Mouse (Mus musculus) mouse embryonic stem cell (cell line): Measurements from ENCODE around the gene Gm35549.
"Not testable (repeated sequence)": the region's sequence is repeated elsewhere in the genome, so short reads cannot be mapped to it uniquely, and the experiment has no call there.

ENCODE experiments used
- in situ Hi-C, 2 experiments: fragments of 300-500 bp; cut with MboI; formaldehyde crosslinking; loops; 1 replicate in 1 of 2; 3 replicates in 1 of 2; pipeline ENCODE4 v1.14.3; 2019 to 2020; ENCODE audit warnings: low sequenced_read_pairs in 2 of 2, low pct_unique_long_range_greater_than_20kb in 1 of 2, mixed read lengths in 1 of 2; ENCODE audit not compliant: unreplicated experiment in 1 of 2

The Gm35549 gene

DNA sequence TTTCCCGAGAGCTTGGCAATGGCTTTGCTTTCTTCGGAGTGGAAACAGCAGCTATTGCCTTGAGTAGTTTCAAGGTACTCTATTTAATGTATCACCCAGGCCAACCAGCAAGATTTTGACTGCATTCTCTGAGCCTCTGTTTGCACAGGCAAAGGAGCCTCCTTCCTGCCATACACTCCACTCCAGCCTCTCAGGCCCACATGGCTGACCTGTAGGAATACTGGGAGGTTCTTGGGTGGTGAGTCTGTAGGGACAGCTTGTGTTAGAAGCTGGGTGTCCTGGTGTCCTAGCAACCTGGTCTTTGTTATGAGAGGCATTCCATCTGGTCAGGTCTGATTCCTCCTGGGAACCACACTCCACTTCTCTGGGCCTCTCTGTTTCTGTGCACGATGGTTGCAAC is at the start of gene Gm35549:
TSS of gene Gm35549 (minus strand) at position 276 of the 400 bp plus-strand sequence.
- in situ Hi-C loops, result no loop called here

DNA sequence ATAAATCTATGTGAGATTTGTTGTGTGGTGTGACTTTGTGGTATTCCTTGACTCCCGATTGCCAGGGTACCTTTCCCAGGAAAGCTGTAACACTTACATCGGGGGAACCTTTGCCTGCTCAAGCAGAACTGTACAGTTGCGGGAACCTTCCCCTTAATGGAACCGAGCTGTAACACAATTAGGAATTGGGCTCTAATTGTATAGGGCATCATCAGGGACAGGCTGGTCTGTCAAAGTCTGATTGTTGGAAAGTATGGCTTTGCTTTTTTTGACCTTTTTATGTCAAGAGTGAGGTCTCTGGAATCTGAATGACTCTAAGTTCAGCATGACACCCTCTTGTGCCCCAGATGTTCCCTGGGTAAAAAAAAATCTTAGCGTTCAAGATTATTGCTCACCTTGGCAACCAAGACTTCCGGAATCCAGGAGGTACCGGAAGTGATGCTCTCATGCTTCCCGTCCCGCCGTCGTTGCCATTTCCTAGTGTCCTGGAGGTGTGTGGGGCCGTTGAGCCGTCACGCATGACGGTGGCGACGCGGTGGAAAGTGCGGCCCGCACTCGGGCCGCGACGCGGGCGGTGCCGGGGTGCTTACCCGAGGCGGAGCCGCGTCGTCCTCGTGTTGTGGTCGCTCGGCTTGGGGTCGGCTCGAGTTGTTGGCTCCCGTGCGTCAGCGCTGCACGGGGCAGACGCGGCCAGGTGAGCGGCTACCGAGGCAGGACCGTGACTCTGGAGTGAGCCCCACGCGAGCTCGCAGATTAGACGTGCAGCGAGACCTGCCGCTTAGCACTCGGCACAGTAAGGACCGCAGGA is 42.7 kb upstream of the Gm35549 start:
- in situ Hi-C loops, result no loop called here

DNA sequence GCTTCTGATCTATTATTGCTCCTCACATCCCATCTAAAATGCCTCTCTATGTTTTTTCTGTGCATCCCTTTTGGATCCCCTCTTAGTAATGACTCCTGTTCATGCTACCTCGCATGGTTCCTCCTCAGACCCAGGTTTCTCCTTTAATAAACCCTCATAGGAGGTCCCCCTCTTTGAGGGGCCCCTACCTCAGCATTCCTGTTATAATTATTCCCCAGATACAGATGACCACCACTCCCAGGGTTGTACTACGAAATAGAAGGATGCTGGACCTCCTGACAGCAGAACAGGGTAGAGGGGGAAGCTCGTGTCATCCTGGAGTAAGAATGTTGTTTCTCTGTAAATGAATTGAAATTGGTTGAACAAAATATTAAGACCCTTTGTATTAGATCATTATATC is 41.5 kb upstream of the Gm35549 start, which contains the start of gene Zkscan7:
TSS of gene Zkscan7 (plus strand) at position 301 of the 400 bp plus-strand sequence.
- in situ Hi-C loops, result no loop called here

DNA sequence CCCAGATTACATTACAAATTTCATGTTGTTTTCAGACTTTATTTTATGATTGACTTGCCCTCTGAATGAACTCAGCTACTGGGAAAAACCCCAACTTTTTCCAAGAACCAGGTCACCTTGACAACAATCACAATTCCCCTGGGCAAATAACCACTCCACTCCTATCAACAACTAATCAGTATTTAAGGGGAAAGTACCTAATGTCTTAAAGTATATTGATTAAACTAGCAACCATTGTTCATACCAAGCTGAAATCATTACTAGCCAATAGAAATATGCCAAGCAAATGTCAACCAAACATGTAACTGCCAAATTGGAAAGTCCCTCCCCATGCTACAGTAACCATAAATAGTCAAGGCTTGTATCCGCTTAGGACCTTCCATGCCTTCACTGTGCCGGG is 31.3 kb upstream of the Gm35549 start:
- in situ Hi-C loops, result no loop called here

DNA sequence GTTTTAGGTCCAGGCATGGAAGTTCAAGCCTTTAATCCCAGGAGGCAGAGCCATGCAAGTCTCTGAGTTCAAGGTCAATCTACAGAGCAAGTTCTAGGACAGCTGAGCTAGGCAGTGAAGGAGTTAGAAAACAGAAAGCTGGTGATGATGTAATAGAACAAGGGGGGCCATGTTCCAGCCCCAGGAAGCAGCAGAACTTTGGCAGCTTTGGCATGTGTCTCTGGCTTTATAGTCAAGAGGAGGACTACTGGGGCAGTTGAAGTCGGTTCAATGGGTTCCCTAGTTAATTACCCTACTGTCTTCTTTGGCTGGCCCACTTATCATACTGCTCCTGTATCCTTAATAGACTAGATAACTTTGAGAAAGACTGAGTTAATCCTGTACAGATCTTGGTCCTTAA is 30.8 kb upstream of the Gm35549 start:
- in situ Hi-C loops, result no loop called here

DNA sequence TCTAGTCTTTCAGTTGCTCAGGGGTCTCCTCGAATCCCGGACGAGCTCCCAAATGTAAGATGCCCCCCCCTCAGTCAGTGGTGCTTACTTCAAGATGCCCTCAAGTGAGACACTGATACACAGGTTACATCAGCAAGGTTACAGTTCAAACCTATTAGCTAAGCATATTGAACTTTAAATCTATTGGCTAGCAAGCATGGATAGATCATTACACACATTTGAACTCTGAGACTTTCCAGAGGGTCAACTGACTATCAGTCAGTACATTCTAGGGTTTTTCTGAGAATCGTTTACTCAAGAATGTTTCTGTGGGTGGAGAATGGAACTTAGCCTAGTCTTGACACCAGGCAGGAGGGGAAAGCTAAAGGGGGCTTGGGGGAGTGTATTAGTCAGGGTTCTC is 28.8 kb upstream of the Gm35549 start:
- in situ Hi-C loops, result no loop called here

DNA sequence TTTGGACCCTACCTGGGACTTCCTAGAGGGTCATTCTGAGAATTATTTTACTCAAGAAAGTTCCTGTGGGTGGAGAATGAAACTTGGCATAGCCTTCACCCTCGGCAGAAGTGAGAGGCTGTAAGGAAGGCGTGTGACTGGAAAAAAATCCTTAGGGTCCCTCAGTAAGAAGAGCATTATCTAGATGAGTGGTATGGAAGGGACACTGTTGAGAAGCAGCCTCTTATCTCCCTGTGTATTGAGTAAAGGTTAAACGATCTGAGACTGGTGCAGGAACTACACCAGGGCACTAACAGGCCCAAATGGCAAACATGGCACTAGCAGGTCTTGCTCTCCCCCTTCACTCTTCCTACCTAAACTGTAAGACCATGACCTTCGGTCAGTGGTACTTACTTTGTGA is 22.4 kb upstream of the Gm35549 start:
- in situ Hi-C loops, result no loop called here

DNA sequence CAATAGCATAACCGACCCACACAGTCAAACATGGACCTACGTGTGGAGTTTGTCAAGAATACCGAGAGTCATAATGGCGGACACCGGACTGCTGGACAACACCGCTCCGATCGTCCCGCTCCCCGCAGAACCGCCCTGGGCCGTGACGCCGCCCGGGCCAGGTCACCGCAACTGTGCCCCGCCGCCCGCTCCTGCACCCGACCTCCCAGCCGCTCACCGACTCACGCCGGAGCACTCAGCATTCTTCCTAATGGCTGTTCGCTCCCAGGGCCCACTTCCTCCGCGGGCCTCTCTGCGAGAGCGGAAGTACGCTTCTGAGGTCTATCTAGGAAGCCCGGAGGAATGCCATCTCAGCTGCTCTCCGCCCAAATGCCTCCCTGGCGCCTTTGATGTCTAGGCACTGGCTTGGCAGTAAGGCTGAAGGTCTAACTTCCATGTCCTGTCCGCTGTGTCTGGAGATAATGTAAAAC is 21.9 kb upstream of the Gm35549 start, which contains the start of gene Zfp445:
TSS of gene Zfp445 (minus strand) at position 310 of the 470 bp plus-strand sequence.
- in situ Hi-C loops, result no loop called here

DNA sequence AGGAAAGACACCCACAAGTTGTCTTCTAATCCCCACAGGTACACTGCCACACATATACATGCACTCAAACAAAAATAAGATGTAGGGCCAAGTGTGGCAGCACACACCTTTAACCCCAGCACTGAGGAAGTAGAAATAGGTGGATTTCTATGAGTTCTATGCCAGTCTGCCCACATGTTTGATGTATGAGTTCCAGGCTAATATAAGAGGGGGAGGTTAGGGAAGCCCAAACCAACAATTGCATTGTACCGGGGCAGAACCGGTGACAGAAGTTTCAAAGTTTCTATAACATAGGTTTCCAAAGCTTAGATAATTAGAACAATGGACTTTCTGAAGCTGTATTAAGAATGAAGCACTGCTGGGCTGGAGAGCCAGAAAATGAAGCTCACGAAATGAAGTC is 21.0 kb upstream of the Gm35549 start:
- in situ Hi-C loops, result no loop called here

DNA sequence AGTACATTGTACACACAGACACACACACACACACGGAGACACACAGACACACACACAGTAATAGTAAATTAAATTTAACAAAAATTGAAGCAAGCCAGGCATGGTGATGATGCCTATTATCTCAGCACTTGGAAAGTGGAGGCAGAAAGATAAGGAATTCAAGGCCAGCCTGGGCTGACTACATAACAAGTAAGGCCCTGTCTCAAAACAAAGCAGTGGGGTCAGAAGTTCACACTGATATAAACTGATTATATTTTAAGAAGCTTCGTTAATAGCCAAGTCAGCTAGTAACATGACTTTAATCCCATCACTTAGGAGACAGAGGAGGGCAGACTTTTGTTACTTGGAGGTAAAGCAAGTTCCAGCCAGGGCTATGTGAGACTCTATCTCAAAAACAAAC is 19.9 kb upstream of the Gm35549 start:
- in situ Hi-C loops, result no loop called here

DNA sequence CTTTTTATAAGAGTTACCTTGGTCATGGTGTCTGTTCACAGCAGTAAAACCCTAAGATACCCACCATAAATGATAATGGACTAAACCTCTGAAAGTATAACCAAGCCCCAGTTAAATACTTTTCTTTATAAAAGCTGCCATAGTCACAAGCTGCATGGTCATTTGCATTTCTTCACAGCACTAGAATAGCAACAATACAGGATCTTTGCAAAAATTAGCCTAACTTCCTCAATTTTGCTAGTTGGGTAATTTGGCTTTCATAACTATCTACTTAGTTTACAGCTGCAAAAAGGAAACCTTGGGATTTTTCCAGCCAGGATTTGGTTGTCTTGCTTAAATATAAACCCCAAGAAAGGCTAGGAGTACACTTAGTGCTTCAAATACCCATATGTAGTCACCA is 16.9 kb upstream of the Gm35549 start:
- in situ Hi-C loops, result no loop called here

DNA sequence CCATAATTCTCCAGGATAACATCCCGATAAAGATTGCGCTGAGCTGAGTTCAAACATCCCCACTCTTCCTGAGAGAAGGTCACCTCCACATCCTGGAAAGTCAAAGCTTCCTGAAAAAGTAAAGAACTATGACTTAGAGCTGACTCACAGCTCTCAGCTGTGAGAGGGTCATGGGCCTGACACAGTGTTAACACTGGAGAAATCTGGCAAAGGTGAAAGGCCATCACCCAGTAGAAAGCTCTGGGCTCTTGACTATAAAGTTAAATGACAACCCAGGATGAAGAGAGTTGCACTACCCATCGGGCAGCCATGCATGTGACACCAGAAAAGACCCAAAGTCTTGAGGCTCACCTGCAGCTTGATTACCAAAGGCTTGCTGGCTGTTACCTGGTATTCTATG is 12.9 kb upstream of the Gm35549 start:
- in situ Hi-C loops, result no loop called here

DNA sequence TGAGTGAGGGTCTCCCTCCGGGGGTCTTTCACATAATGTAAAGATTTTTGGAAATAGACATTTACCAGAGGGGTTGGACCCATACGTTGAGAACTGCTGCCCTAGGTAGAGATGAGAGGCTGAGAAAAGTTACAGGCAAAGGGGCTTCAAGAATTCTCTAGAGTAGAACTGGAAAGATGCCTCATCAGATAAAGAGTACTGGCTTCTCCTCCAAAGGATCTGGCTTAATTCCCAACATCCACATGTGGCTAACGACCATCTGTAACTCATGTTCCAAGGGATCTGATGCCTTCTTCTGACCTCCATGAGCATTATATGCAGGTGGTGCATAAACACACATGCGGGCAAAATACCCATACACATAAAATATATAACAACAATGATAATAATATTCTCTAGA is 11.8 kb upstream of the Gm35549 start:
- in situ Hi-C loops, result no loop called here

DNA sequence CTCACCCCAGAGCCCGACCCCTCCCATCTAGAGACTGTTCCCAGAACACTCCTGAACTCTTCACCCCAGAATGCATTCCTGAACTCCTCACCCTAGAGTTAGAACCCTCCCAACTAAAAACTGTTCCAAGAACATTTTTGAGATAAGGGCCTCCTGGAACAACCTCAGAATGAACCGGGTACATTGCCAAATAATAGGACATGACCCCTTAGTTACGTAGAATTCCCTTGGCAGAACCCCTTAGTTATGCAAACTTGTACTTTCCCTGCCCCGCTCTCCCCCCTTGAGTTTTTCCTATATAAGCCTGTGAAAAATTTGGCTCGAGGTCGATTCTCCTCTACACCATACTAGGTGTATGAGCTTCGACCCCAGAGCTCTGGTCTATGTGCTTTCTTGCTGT is 11.3 kb upstream of the Gm35549 start:
- in situ Hi-C loops, result not testable (repeated sequence)

DNA sequence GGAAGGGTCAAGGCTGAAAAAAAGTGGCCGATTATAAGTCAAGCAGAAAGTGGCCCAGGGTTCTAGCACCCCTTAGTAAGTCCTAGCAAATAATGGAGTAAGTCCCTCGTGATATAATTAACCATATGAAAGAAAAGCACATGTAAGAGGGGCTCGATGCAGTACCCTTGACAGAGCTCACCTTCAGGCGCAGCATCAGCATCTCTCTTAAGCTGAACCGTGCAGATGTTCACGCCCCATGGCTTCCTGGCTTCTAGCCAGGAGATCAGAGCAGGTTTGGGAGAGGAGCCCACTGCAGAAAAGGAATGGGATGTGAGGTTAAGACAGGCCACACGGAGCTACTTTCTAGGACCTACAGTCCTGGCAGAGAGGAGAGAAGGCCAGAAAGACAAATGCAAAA is 10.7 kb upstream of the Gm35549 start:
- in situ Hi-C loops, result no loop called here

DNA sequence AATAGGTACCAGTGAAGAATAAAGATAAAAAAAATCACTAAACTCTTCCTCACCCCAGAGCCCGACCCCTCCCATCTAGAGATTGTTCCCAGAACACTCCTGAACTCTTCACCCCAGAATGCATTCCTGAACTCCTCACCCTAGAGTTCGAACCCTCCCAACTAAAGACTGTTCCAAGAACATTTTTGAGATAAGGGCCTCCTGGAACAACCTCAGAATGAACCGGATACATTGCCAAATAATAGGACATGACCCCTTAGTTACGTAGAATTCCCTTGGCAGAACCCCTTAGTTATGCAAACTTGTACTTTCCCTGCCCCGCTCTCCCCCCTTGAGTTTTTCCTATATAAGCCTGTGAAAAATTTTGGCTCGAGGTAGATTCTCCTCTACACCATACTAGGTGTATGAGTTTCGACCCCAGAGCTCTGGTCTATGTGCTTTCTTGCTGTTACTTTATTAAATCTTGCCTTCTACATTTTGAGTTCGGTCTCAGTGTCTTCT is 4.0 kb upstream of the Gm35549 start:
- in situ Hi-C loops, result not testable (repeated sequence)

DNA sequence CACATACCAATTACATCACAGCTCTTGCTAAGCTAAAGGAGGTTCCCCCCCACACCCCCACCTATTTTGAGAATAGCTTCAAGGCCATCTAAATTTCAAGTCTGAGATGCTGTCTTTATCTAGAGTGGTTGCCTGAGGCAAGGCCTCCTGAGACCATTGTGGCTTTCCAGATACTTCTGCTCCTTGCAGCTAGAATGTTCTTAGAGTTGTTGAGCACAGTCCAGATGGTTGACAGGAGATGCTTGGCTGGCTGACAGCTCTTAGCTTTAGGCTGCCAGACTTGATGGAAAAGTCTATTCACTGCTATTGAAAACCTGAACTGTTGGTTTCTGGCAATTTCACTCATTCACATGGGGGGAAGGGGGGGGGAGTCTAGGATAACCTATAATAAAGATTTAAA is 2.3 kb upstream of the Gm35549 start:
- in situ Hi-C loops, result no loop called here

DNA sequence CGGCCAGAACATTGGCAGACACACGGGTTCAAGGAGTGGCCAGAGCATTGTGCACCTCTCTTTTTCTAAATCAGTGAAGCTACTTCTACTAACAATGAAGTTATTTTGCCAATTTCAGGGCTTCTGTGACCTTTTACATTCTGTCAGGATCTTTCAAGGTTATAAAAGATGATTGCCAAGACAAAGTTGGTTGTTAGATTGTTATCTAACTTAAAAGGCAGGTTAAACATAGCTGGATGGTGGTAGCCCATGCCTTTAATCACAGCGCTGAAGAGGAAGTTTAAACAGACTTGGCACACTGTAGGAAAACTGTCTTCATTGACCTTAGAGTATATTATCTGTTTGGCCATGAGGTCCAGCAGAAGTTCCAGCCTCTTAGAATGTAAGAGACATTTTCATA is 1.8 kb upstream of the Gm35549 start:
- in situ Hi-C loops, result no loop called here

DNA sequence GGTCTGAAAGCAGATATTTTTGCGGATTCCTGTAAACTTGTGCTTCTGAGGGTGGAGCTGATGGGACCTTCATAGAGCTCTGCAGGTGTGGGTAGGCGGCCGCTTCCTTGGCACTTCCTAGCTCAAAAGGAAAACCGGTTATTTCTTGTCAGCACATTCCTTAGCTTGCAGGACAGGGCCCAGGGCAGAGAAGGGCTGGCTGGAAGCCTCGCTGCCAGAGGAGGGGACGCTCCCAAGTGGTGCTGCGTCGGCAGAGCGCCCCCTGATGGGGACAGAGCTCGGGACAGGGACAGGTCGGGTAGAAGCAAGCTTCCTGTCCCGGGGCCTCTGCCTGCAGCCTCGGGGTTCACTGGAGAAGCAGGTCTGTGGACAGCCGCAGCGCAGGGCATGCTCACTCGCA is 6.2 kb downstream of the Gm35549 start:
- in situ Hi-C loops, result no loop called here

DNA sequence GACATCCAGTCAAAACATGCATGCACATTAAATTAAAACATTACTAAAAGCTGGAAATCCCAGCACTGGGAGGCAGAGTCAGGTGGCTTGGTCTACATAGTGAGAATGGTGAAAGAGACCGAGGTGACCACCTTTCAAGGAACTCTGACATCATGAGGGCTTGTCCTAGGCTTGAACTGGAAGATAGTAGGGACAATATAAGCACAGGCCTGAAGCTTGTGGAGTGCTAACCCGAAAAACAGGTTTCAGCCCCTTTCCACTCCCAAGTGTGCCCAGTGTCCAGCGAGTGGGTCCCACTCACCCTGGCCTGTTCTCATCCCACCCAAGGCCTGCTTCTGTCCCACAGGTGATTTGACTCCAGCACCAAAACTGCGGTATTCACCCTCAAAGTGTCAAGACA is 6.6 kb downstream of the Gm35549 start:
- in situ Hi-C loops, result no loop called here
